Mouse (Mus musculus): ENCODE results near the gene Gm19426. TPM values are rescaled to one million over a fixed set of nuclear protein-coding genes. Genes with fewer than 3 reads are reported as not detected.

The Gm19426 gene
- total and polyA plus RNA-seq, 3 experiments = not detected

- H3K4me1 ChIP-seq (ENCODE audit: control insufficient read depth in 1 of 2, insufficient read depth in 2 of 2, low read length in 2 of 2) = peaks cover 14 to 21% of the 10 kb centered on the region in 2 experiments
- H3K4me3 ChIP-seq (ENCODE audit: control insufficient read depth in 1 of 2, insufficient read depth in 1 of 2, low read depth in 2 of 2, low read length in 2 of 2) = no peak overlapping the region
- no peaks in the 10 kb centered on the region for H3K27me3 ChIP-seq (ENCODE audit: control insufficient read depth in 1 of 2, insufficient read depth in 2 of 2, low read length in 2 of 2)
- H3K36me3 ChIP-seq (ENCODE audit: control insufficient read depth in 1 of 2, insufficient read depth in 2 of 2, low read length in 2 of 2) = peaks cover 10 to 64% of the 10 kb centered on the region in 2 experiments
- no peak for TF ChIP-seq CHD2 (IDR thresholded peaks at IDR 0.05; ENCODE audit: low read length)
- no peak for TF ChIP-seq MXI1 (IDR thresholded peaks at IDR 0.05; ENCODE audit: low read depth, low read length)
- H3K27ac ChIP-seq (ENCODE audit: control insufficient read depth, low read depth, low read length) = no peak overlapping the region
- H3K9me3 ChIP-seq (replicated peaks; ENCODE audit: insufficient read depth, low read length) = no peaks in the 10 kb centered on the region
- no peak for DNase-seq (ENCODE audit: low read depth, low spot score)
- peaks cover 46% of the 10 kb centered on the region for H3K79me2 ChIP-seq (ENCODE audit: control insufficient read depth, insufficient read depth, low read length, poor library complexity)
- no peak overlapping the region for H3K9ac ChIP-seq (ENCODE audit: control insufficient read depth, low read depth, low read length, poor library complexity, severe bottlenecking)
Observed at GRCm38 (mm10) chr2:84707523-84707922, 35.9 kb downstream of the Gm19426 start.

DNA sequence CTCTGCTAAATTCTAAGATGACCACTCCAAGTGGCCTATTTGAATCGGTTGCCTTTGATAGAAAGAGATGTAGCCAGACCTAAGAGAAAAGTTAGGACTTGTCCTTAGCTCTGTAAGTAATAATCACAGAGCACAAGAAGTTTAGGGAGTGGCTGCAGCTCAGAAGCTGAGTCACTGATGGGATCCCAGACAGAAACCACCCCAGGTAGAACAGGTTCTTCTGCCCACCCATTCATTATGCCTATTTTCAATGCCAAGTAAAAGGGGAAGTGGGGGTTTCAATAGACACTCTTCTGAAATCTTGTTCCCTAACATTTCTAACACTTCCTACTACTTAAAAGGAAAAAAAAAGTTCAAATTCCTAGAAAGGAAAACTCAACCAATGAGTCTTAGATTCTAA is 38.2 kb downstream of the Gm19426 start:
- peak; percentile 49 for DNase-seq (ENCODE audit: low read depth, low spot score)
- Histone ChIP-seq H3K9ac (ENCODE audit: control insufficient read depth, low read depth, low read length, poor library complexity, severe bottlenecking) (no peak overlapping the region), H3K4me1 (ENCODE audit: control insufficient read depth in 1 of 2, insufficient read depth in 2 of 2, low read length in 2 of 2) (peaks cover 14 to 21% of the 10 kb centered on the region in 2 experiments), H3K27me3 (ENCODE audit: control insufficient read depth in 1 of 2, insufficient read depth in 2 of 2, low read length in 2 of 2) (no peaks in the 10 kb centered on the region), H3K4me3 (ENCODE audit: control insufficient read depth in 1 of 2, insufficient read depth in 1 of 2, low read depth in 2 of 2, low read length in 2 of 2) (no peak overlapping the region), H3K27ac (ENCODE audit: control insufficient read depth, low read depth, low read length) (no peak overlapping the region), H3K9me3 (replicated peaks; ENCODE audit: insufficient read depth, low read length) (no peaks in the 10 kb centered on the region), H3K36me3 (ENCODE audit: control insufficient read depth in 1 of 2, insufficient read depth in 2 of 2, low read length in 2 of 2) (peaks cover 10 to 55% of the 10 kb centered on the region in 2 experiments), H3K79me2 (ENCODE audit: control insufficient read depth, insufficient read depth, low read length, poor library complexity) (peaks cover 38% of the 10 kb centered on the region)
- no peak for TF ChIP-seq MAFK (IDR thresholded peaks at IDR 0.05; ENCODE audit: borderline replicate concordance, low read depth, low read length)
- peak in 1 of 2 experiments; percentile 24; a peak in 2 of 4 replicates for TF ChIP-seq EP300 (IDR thresholded peaks at IDR 0.05; ENCODE audit: low read depth in 1 of 2, low read length in 2 of 2)
- TF ChIP-seq MYB (IDR thresholded peaks at IDR 0.05; ENCODE audit: low read depth, low read length) = no peak
- no peak for TF ChIP-seq UBTF (IDR thresholded peaks at IDR 0.05; ENCODE audit: borderline replicate concordance, insufficient read depth, low read depth, low read length)
- no peak for TF ChIP-seq TAL1 (IDR thresholded peaks at IDR 0.05; ENCODE audit: low read length)

DNA sequence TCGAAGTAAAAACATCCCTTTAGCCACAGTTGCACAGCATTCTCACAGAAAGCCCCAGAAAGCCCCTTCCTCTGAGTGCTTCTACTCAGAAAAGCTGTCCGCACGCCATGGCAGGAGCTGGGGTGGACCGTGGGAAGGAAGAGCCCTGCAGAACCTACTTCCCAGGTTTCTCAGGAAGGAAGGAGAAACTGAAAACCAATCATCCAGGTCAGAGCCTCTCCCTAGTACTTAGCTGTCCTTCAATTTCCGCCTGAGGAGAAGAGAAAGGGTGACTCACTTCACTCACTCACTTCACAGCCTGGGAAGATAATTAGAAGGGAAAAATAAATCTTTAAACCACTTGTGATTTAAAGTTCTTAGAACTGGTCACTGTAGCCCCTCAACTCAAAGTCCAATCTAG is 39.1 kb downstream of the Gm19426 start:
- no peaks in the 10 kb centered on the region for H3K27me3 ChIP-seq (ENCODE audit: control insufficient read depth in 1 of 2, insufficient read depth in 2 of 2, low read length in 2 of 2)
- H3K4me1 ChIP-seq (ENCODE audit: control insufficient read depth in 1 of 2, insufficient read depth in 2 of 2, low read length in 2 of 2) = peaks cover 14 to 19% of the 10 kb centered on the region in 2 experiments
- TF ChIP-seq ZC3H11A (IDR thresholded peaks at IDR 0.05; ENCODE audit: low read depth, low read length) (no peak), ZMIZ1 (IDR thresholded peaks at IDR 0.05; ENCODE audit: low read depth, low read length) (no peak), USF1 (IDR thresholded peaks at IDR 0.05; ENCODE audit: low read depth, low read length) (no peak), MXI1 (IDR thresholded peaks at IDR 0.05; ENCODE audit: low read depth, low read length) (no peak), ZKSCAN1 (IDR thresholded peaks at IDR 0.05; ENCODE audit: low read depth, low read length) (no peak), E2F4 (IDR thresholded peaks at IDR 0.05; ENCODE audit: borderline replicate concordance, low read depth, low read length) (no peak), ELF1 (IDR thresholded peaks at IDR 0.05; ENCODE audit: low read depth, low read length) (no peak)
- H3K79me2 ChIP-seq (ENCODE audit: control insufficient read depth, insufficient read depth, low read length, poor library complexity) = peaks cover 31% of the 10 kb centered on the region
- H3K36me3 ChIP-seq (ENCODE audit: control insufficient read depth in 1 of 2, insufficient read depth in 2 of 2, low read length in 2 of 2) = peaks cover 5 to 50% of the 10 kb centered on the region in 2 experiments; a peak in 3 of 4 replicates
- H3K27ac ChIP-seq (ENCODE audit: control insufficient read depth, low read depth, low read length) = 0 out of 2 replicates have a peak overlapping the region, but pooled peaks have one; percentile 31
- no peak for DNase-seq (ENCODE audit: low read depth, low spot score)
- no peak overlapping the region for H3K9ac ChIP-seq (ENCODE audit: control insufficient read depth, low read depth, low read length, poor library complexity, severe bottlenecking)
- no peak overlapping the region for H3K4me3 ChIP-seq (ENCODE audit: control insufficient read depth in 1 of 2, insufficient read depth in 1 of 2, low read depth in 2 of 2, low read length in 2 of 2)
- no peaks in the 10 kb centered on the region for H3K9me3 ChIP-seq (replicated peaks; ENCODE audit: insufficient read depth, low read length)
